Mouse (Mus musculus) spleen, adult 2 months (tissue): ENCODE data around the gene Klf12.

ENCODE experiments used
- CTCF ChIP-seq: fragments of 200-500 bp; IDR thresholded peaks from 2 replicates; pipeline ENCODE4 v1.5.1; 2011; ENCODE audit warnings: mild to moderate bottlenecking, inconsistent platforms; ENCODE audit not compliant: insufficient read depth, insufficient read length, insufficient replicate concordance; ENCODE audit errors: extremely low read depth
- POLR2A ChIP-seq: fragments of 200-500 bp; IDR thresholded peaks from 2 replicates; pipeline ENCODE4 v1.6.1; 2011; ENCODE audit warnings: low read depth, low read length, inconsistent platforms

DNA sequence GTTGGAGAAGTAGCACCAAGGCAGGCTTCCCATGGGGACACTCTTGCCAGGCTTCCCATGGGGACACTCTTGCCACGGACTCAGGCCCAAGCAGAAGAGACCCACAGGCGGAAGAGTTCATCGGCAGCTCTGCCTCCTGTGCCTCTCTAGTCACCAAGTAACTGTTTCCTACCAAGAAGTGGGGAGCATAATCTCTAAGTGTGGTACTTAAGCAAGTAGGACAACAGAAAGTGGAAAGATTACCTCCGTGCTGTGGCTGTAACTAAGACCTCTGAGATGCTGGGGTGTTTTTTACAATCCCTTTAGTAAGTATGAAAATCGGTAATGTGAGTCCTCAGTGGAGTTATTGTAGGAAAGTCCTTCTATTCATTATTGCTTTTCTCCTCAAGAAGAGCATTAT lies 410.8 kb downstream of the Klf12 start:
- TF ChIP-seq CTCF: no peak
- TF ChIP-seq POLR2A: no peak
